Mouse (Mus musculus) liver, embryonic 14.5 days (tissue): ENCODE measurements around the gene Npdc1. TPM values are rescaled to one million over a fixed set of nuclear protein-coding genes. Genes with fewer than 3 reads are reported as not detected.

Experiments
- ATAC-seq: fragments of 200-750 bp; cut with Nextera tagmentation; 2 replicates; pipeline ENCODE4 v1.8.0; 2017; ENCODE audit warnings: moderate number of reproducible peaks, mild to moderate bottlenecking, moderate library complexity; ENCODE audit not compliant: insufficient read depth
- DNase-seq, 3 experiments: peaks; one replicate each; pipeline ENCODE4 v3.0.0-alpha.2; 2012 to 2013; ENCODE audit warnings: low read depth in 3 of 3, low spot score in 3 of 3
- H3K27ac ChIP-seq: fragments of 300-500 bp; sonication (generic); 2 replicates; pipeline ENCODE4 v1.5.1; 2014; ENCODE audit warnings: moderate library complexity, mild to moderate bottlenecking, control low read depth, inconsistent platforms
- H3K27me3 ChIP-seq: fragments of 300-500 bp; sonication (generic); 2 replicates; pipeline ENCODE4 v1.6.1; 2014; ENCODE audit warnings: mild to moderate bottlenecking, low read length, moderate library complexity; ENCODE audit not compliant: control insufficient read depth, insufficient read depth
- H3K36me3 ChIP-seq: fragments of 300-500 bp; sonication (generic); replicated peaks from 2 replicates; pipeline ENCODE4 v1.6.1; 2014; ENCODE audit warnings: low read depth; ENCODE audit not compliant: control insufficient read depth, insufficient read depth
- H3K4me1 ChIP-seq, 2 experiments: fragments of 200-500 bp in 1 of 2; fragments of 300-500 bp in 1 of 2; sonication (generic) in 1 of 2; replicated peaks; 2 replicates each; pipeline ENCODE4 v1.6.1; 2012 to 2014; ENCODE audit warnings: antibody characterized with exemption in 1 of 2, inconsistent platforms in 1 of 2, low read length in 1 of 2; ENCODE audit not compliant: control insufficient read depth in 2 of 2, insufficient read depth in 2 of 2
- H3K4me2 ChIP-seq: fragments of 300-500 bp; sonication (generic); 2 replicates; pipeline ENCODE4 v1.6.1; 2014; ENCODE audit warnings: low read depth, mild to moderate bottlenecking, control low read depth, moderate library complexity
- H3K4me3 ChIP-seq, 2 experiments: fragments of 200-500 bp in 1 of 2; fragments of 300-500 bp in 1 of 2; sonication (generic) in 1 of 2; 2 replicates each; pipeline ENCODE4 v1.5.1; 2012 to 2014; ENCODE audit warnings: low read depth in 2 of 2, low read length in 2 of 2, mild to moderate bottlenecking in 2 of 2, control low read depth in 1 of 2, inconsistent platforms in 1 of 2, moderate library complexity in 1 of 2; ENCODE audit not compliant: insufficient read depth in 1 of 2
- H3K9ac ChIP-seq: fragments of 300-500 bp; sonication (generic); replicated peaks from 2 replicates; pipeline ENCODE4 v1.6.1; 2014; ENCODE audit warnings: mild to moderate bottlenecking, control low read depth, moderate library complexity
- H3K9me3 ChIP-seq: fragments of 300-500 bp; sonication (generic); 2 replicates; pipeline ENCODE4 v1.6.1; 2016; ENCODE audit warnings: low read length, mixed read lengths; ENCODE audit not compliant: control insufficient read depth
- CTCF ChIP-seq: IDR thresholded peaks from 2 replicates; pipeline ENCODE4 v1.5.1; 2016; ENCODE audit warnings: antibody characterized with exemption, low read depth, control low read depth
- EP300 ChIP-seq: IDR thresholded peaks from 2 replicates; pipeline ENCODE4 v1.6.1; 2016; ENCODE audit warnings: antibody characterized with exemption, low read depth
- WGBS: fragments of 180-500 bp; shearing (Covaris S2); extraction: QIAGEN DNeasy Blood & Tissue Kit; methylation state at CpG from one replicate; pipeline ENCODE4 v1.1.7; 2014; ENCODE audit not compliant: insufficient replicate concordance; 5-methylcytosine and 5-hydroxymethylcytosine counted together
- polyA plus RNA-seq, 2 experiments: library from polyadenylated mRNA; depleted of rRNA in 1 of 2; stranded (reverse) in 1 of 2; unstranded in 1 of 2; fragments of >200 nt; fragmentation: Nextera tagmentation in 1 of 2; extraction: Ambion mirVana in 1 of 2; gene quantifications; 2 replicates each; pipeline versions ENCODE4 v1.2.1 to v1.2.3; 2012 to 2014

The Npdc1 gene
- polyA plus RNA-seq, 2 experiments, result 2.4 to 3.4 TPM

- Histone ChIP-seq H3K9ac (no peak overlapping the region), H3K4me1 (no peaks in the 10 kb centered on the region), H3K4me2 (no peak overlapping the region), H3K27ac (no peak overlapping the region), H3K36me3 (no peaks in the 10 kb centered on the region), H3K4me3 (no peak overlapping the region), H3K27me3 (peaks cover 7% of the 10 kb centered on the region), H3K9me3 (no peaks in the 10 kb centered on the region)
- DNase-seq (no peak), ATAC-seq (no peak)
- 68% methylated on average over 17 of the region's 17 CpGs for WGBS
- TF ChIP-seq EP300, result no peak
- no peak for TF ChIP-seq CTCF
Measured at GRCm38 (mm10) chr2:25430395-25431233, 31.5 kb downstream of the Npdc1 start.

GRCm38 (mm10) chr2:25431308-25431855 lies 32.2 kb downstream of the Npdc1 start:
- no peak overlapping the region for H3K9ac ChIP-seq
- H3K4me2 ChIP-seq, result no peak overlapping the region
- 63% methylated on average over 6 of the region's 6 CpGs for WGBS
- no peak for DNase-seq
- ATAC-seq, result no peak
- no peak overlapping the region for H3K27ac ChIP-seq
- no peaks in the 10 kb centered on the region for H3K4me1 ChIP-seq
- no peaks in the 10 kb centered on the region for H3K36me3 ChIP-seq
- no peak for TF ChIP-seq EP300
- no peak for TF ChIP-seq CTCF
- H3K4me3 ChIP-seq, result no peak overlapping the region
- peaks cover 7% of the 10 kb centered on the region for H3K27me3 ChIP-seq
- H3K9me3 ChIP-seq, result no peaks in the 10 kb centered on the region

- Histone ChIP-seq H3K9ac (no peak overlapping the region), H3K4me3 (no peak overlapping the region), H3K4me1 (no peaks in the 10 kb centered on the region), H3K36me3 (no peaks in the 10 kb centered on the region), H3K9me3 (no peaks in the 10 kb centered on the region), H3K4me2 (no peak overlapping the region), H3K27me3 (peaks cover 7% of the 10 kb centered on the region), H3K27ac (no peak overlapping the region)
- no peak for TF ChIP-seq EP300
- no peak for TF ChIP-seq CTCF
- 46% methylated on average over 11 of the region's 11 CpGs for WGBS
- ATAC-seq (no peak), DNase-seq (no peak)
Measured at GRCm38 (mm10) chr2:25432326-25433098, 33.4 kb downstream of the Npdc1 start.

GRCm38 (mm10) chr2:25433101-25433500 lies 34.0 kb downstream of the Npdc1 start:
- ATAC-seq, result no peak
- WGBS, result 76% methylated on average over 17 of the region's 17 CpGs
- Histone ChIP-seq H3K4me3 (no peak overlapping the region), H3K36me3 (no peaks in the 10 kb centered on the region), H3K4me2 (no peak overlapping the region), H3K27me3 (peaks cover 7% of the 10 kb centered on the region), H3K27ac (no peak overlapping the region), H3K4me1 (no peaks in the 10 kb centered on the region), H3K9ac (no peak overlapping the region), H3K9me3 (no peaks in the 10 kb centered on the region)
- TF ChIP-seq EP300 (no peak), CTCF (no peak)
- no peak for DNase-seq

- Histone ChIP-seq H3K36me3 (no peaks in the 10 kb centered on the region), H3K4me2 (no peak overlapping the region), H3K4me1 (no peaks in the 10 kb centered on the region), H3K9me3 (no peaks in the 10 kb centered on the region), H3K4me3 (no peak overlapping the region), H3K9ac (no peak overlapping the region), H3K27ac (no peak overlapping the region), H3K27me3 (peaks cover 4% of the 10 kb centered on the region)
- DNase-seq (no peak), ATAC-seq (no peak)
- WGBS, result 75% methylated on average over 8 of the region's 8 CpGs
- TF ChIP-seq EP300, result no peak
- TF ChIP-seq CTCF, result no peak
Measured at GRCm38 (mm10) chr2:25434292-25434691, 35.1 kb downstream of the Npdc1 start.
